Mouse (Mus musculus) CH12.LX (cell line): ENCODE measurements around the gene Nr2f2. TPM values are rescaled to one million over a fixed set of nuclear protein-coding genes. Genes with fewer than 3 reads are reported as not detected.

Experiments used
- DNase-seq: peaks from one replicate; pipeline ENCODE4 v3.0.0-alpha.2; 2013; ENCODE audit errors: extremely low read depth
- H3K27ac ChIP-seq: 2 replicates; pipeline ENCODE4 v1.5.1; 2012; ENCODE audit warnings: low read depth, mild to moderate bottlenecking, control low read depth, moderate library complexity; ENCODE audit not compliant: insufficient read depth
- H3K27me3 ChIP-seq: replicated peaks from 2 replicates; pipeline ENCODE3; 2012; ENCODE audit warnings: inconsistent platforms
- H3K36me3 ChIP-seq, 2 experiments: replicated peaks in 1 of 2; 2 replicates each; pipeline versions ENCODE3 to v1.6.1; 2012; ENCODE audit warnings: inconsistent platforms in 1 of 2, low read length in 1 of 2, mild to moderate bottlenecking in 1 of 2, mixed read lengths in 1 of 2, moderate library complexity in 1 of 2; ENCODE audit not compliant: control insufficient read depth in 1 of 2, insufficient read depth in 1 of 2
- H3K4me1 ChIP-seq, 2 experiments: 2 replicates each; pipeline ENCODE4 v1.6.1; 2012; ENCODE audit warnings: inconsistent platforms in 1 of 2, moderate library complexity in 1 of 2; ENCODE audit not compliant: insufficient read depth in 2 of 2, control insufficient read depth in 1 of 2
- H3K4me2 ChIP-seq: 2 replicates; pipeline ENCODE4 v1.6.1; 2012; ENCODE audit warnings: low read depth, mild to moderate bottlenecking, control low read depth; ENCODE audit not compliant: poor library complexity, insufficient read depth, severe bottlenecking
- H3K4me3 ChIP-seq, 3 experiments: fragments of 150-350 bp in 1 of 3; sonication (generic) in 1 of 3; replicated peaks in 1 of 3; 2 replicates each; pipeline versions ENCODE3 to v1.5.1; 2011 to 2012; ENCODE audit warnings: low read depth in 2 of 3, low read length in 2 of 3, mild to moderate bottlenecking in 2 of 3, moderate library complexity in 2 of 3, control low read depth in 1 of 3, improper control_type of control experiment in 1 of 3, inconsistent platforms in 1 of 3, mixed read lengths in 1 of 3; ENCODE audit not compliant: poor library complexity in 1 of 3
- H3K79me2 ChIP-seq: replicated peaks from 2 replicates; pipeline ENCODE4 v1.6.1; 2012; ENCODE audit warnings: mild to moderate bottlenecking, moderate library complexity; ENCODE audit not compliant: control insufficient read depth, poor library complexity, insufficient read depth, severe bottlenecking; ENCODE audit errors: extremely low read depth
- H3K9ac ChIP-seq: 2 replicates; pipeline ENCODE4 v1.6.1; 2012; ENCODE audit warnings: low read depth, mild to moderate bottlenecking, control low read depth, moderate library complexity; ENCODE audit not compliant: insufficient read depth
- H3K9me3 ChIP-seq: replicated peaks from 2 replicates; pipeline ENCODE3; 2012; ENCODE audit warnings: low read length, inconsistent platforms, mixed read lengths
- BHLHE40 ChIP-seq: IDR thresholded peaks from 2 replicates; pipeline ENCODE4 v1.6.1; 2011; ENCODE audit warnings: mild to moderate bottlenecking, low read depth, low read length, improper control_type of control experiment
- MAFK ChIP-seq: IDR thresholded peaks from 2 replicates; pipeline ENCODE4 v1.6.1; 2011; ENCODE audit warnings: low read length, improper control_type of control experiment; ENCODE audit not compliant: insufficient replicate concordance
- MAX ChIP-seq: IDR thresholded peaks from 2 replicates; pipeline ENCODE4 v1.6.1; 2011; ENCODE audit warnings: low read length, improper control_type of control experiment
- MAZ ChIP-seq: IDR thresholded peaks from 2 replicates; pipeline ENCODE4 v1.6.1; 2012; ENCODE audit warnings: low read depth, mild to moderate bottlenecking, inconsistent platforms, low read length, improper control_type of control experiment, moderate library complexity
- MXI1 ChIP-seq: IDR thresholded peaks from 2 replicates; pipeline ENCODE4 v1.6.1; 2011; ENCODE audit warnings: mild to moderate bottlenecking, low read depth, low read length, improper control_type of control experiment
- NELFE ChIP-seq: IDR thresholded peaks from 2 replicates; pipeline ENCODE4 v1.6.1; 2011; ENCODE audit warnings: low read depth, low read length, improper control_type of control experiment
- POLR2A ChIP-seq: IDR thresholded peaks from 2 replicates; pipeline ENCODE4 v1.6.1; 2011; ENCODE audit warnings: low read depth, mild to moderate bottlenecking, improper control_type of control experiment, low read length
- RAD21 ChIP-seq: IDR thresholded peaks from 2 replicates; pipeline ENCODE4 v1.6.1; 2011; ENCODE audit warnings: low read depth, mild to moderate bottlenecking, low read length, improper control_type of control experiment, moderate library complexity
- RCOR1 ChIP-seq: conservative IDR thresholded peaks from 2 replicates; pipeline ENCODE4 v1.6.1; 2012; ENCODE audit warnings: low read depth, mild to moderate bottlenecking, inconsistent platforms, low read length, improper control_type of control experiment
- SMC3 ChIP-seq: IDR thresholded peaks from 2 replicates; pipeline ENCODE4 v1.6.1; 2011; ENCODE audit warnings: low read depth, low read length, improper control_type of control experiment
- TBP ChIP-seq: conservative IDR thresholded peaks from 2 replicates; pipeline ENCODE4 v1.6.1; 2011; ENCODE audit warnings: low read depth, low read length, improper control_type of control experiment
- TCF12 ChIP-seq: IDR thresholded peaks from 2 replicates; pipeline ENCODE4 v1.6.1; 2014; ENCODE audit warnings: low read depth, mild to moderate bottlenecking, inconsistent platforms, low read length, improper control_type of control experiment
- UBTF ChIP-seq: IDR thresholded peaks from 2 replicates; pipeline ENCODE4 v1.6.1; 2012; ENCODE audit warnings: low read depth, mild to moderate bottlenecking, inconsistent platforms, low read length, improper control_type of control experiment, moderate library complexity
- USF2 ChIP-seq: conservative IDR thresholded peaks from 2 replicates; pipeline ENCODE4 v1.6.1; 2011; ENCODE audit warnings: low read depth, low read length, improper control_type of control experiment
- ZNF384 ChIP-seq: IDR thresholded peaks from 2 replicates; pipeline ENCODE4 v1.6.1; 2012; ENCODE audit warnings: low read depth, low read length, improper control_type of control experiment, inconsistent platforms
- dilution Hi-C: fragments of 300-500 bp; cut with MboI; formaldehyde crosslinking; loops from 2 replicates; pipeline ENCODE4 v1.14.3; 2020; ENCODE audit warnings: low sequenced_read_pairs; ENCODE audit not compliant: extremely low pct_unique_long_range_greater_than_20kb, extremely low pct_ligation_motif_present
- in situ Hi-C: fragments of 300-500 bp; cut with MboI; formaldehyde crosslinking; loops from 3 replicates; pipeline ENCODE4 v1.14.3; 2019; ENCODE audit warnings: low sequenced_read_pairs, low pct_ligation_motif_present, low pct_unique_long_range_greater_than_20kb, mixed read lengths
- polyA plus RNA-seq: library from polyadenylated mRNA; unstranded; fragments of >175 nt; gene quantifications from 2 replicates; pipeline ENCODE4 v1.2.1, GENCODE M21; 2012; ENCODE audit warnings: low read depth; ENCODE audit not compliant: insufficient read length
- total RNA-seq, 2 experiments: library from RNA; depleted of rRNA; stranded (reverse); fragments of 300-350 nt in 1 of 2; fragments of >200 nt in 1 of 2; gene quantifications; 2 replicates each; pipeline ENCODE4 v1.2.3; 2012 to 2014

The Nr2f2 gene
- total and polyA plus RNA-seq, 3 experiments: not detected

DNA sequence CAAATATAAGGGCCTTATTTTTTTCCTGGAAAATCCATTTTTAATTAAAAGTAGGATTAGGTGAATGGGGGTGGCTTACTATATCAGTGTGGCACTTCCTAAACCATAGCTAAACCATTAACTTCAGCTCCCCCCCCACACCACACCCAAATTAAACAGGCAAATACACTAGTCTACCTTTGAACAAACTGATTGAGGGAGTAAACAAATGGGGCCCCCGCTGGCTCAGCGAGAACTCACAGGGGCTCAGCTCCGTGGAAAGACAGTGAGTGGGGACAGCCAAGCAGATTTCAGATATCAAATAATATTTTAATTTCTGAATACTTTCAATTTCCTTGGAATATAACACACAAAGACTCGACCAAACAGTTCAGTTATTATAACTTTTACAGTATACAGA, 13.4 kb downstream of the Nr2f2 start:
- no peaks in the 10 kb centered on the region for H3K79me2 ChIP-seq
- no peak overlapping the region for H3K4me3 ChIP-seq
- TF ChIP-seq MAFK (no peak), MAZ (no peak), UBTF (no peak), MXI1 (no peak), MAX (no peak), ZNF384 (no peak), BHLHE40 (no peak), TCF12 (no peak), SMC3 (no peak)
- TF ChIP-seq, all 38 proteins: peak for 0
- Histone ChIP-seq H3K4me2 (no peak overlapping the region), H3K27ac (no peak overlapping the region), H3K9me3 (peaks cover 61% of the 10 kb centered on the region), H3K9ac (no peak overlapping the region), H3K4me1 (no peaks in the 10 kb centered on the region), H3K27me3 (no peaks in the 10 kb centered on the region), H3K36me3 (no peaks in the 10 kb centered on the region)
- in situ Hi-C loops: no loop called here
- dilution Hi-C loops: no loop called here
- DNase-seq: no peak

- no peak for DNase-seq
- H3K9me3 ChIP-seq: peaks cover 61% of the 10 kb centered on the region
- no peak overlapping the region for H3K4me3 ChIP-seq
- H3K27me3 ChIP-seq: no peaks in the 10 kb centered on the region
- in situ Hi-C loops: no loop called here
- no peaks in the 10 kb centered on the region for H3K36me3 ChIP-seq
- no peaks in the 10 kb centered on the region for H3K79me2 ChIP-seq
- TF ChIP-seq RCOR1 (no peak), POLR2A (no peak), BHLHE40 (no peak), MAZ (no peak), USF2 (no peak), MAFK (no peak), RAD21 (no peak), TBP (no peak), MAX (no peak)
- no peaks in the 10 kb centered on the region for H3K4me1 ChIP-seq
- no peak overlapping the region for H3K27ac ChIP-seq
- no peak overlapping the region for H3K4me2 ChIP-seq
- dilution Hi-C loops: no loop called here
- H3K9ac ChIP-seq: no peak overlapping the region
Observed at GRCm38 (mm10) chr7:70352617-70353016, 13.9 kb downstream of the Nr2f2 start.

DNA sequence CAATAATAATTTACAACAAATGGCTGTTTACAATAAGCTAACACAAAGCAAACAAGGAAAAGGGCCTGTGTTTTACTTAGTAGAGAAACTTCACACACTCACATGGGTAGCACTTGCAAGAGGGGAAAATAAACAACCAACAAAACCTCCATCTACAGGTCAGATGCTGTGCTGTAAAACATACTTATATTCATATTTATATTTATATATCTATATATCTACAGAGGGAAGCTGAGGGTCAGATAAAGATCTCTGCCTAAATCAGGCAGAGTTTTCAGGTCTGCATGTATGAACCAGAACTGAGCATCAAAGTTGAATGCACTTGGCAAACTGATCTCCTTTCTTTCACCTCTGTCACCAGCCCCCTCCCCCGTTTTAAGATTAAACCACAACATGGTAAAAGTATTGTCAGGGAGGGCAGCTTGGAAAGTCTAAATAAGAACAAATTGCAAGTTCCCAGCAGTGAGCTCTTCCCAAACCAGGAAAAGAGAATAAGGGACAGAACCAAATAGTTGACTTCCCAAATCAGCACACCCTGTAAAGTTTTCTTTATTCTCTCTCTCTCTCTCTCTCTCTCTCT, 14.5 kb downstream of the Nr2f2 start:
- Histone ChIP-seq H3K9me3 (peaks cover 62% of the 10 kb centered on the region), H3K4me2 (no peak overlapping the region), H3K79me2 (no peaks in the 10 kb centered on the region), H3K4me3 (no peak overlapping the region), H3K9ac (no peak overlapping the region), H3K27me3 (no peaks in the 10 kb centered on the region), H3K27ac (no peak overlapping the region), H3K36me3 (no peaks in the 10 kb centered on the region), H3K4me1 (no peaks in the 10 kb centered on the region)
- no peak for DNase-seq
- TF ChIP-seq MAZ: no peak
- no peak for TF ChIP-seq NELFE
- TF ChIP-seq MXI1: no peak
- in situ Hi-C loops (no loop called here), dilution Hi-C loops (no loop called here)
